Mouse (Mus musculus): ENCODE measurements around the gene Mzf1. TPM values are rescaled to one million over a fixed set of nuclear protein-coding genes. Genes with fewer than 3 reads are reported as not detected.

Gene Mzf1
- polyA plus RNA-seq, 1 experiment from 2014 or later: 6.4 TPM

- peaks cover 26% of the 10 kb centered on the region for H3K36me3 ChIP-seq (replicated peaks; ENCODE audit: control insufficient read depth, insufficient read depth)
- H3K27ac ChIP-seq: peak overlapping the region; percentile 93
- H3K4me1 ChIP-seq (replicated peaks; ENCODE audit: control insufficient read depth, insufficient read depth, low read length): peaks cover 15% of the 10 kb centered on the region
- H3K4me2 ChIP-seq (replicated peaks): peak overlapping the region; percentile 60
- H3K9me3 ChIP-seq (ENCODE audit: control insufficient read depth, low read length): no peaks in the 10 kb centered on the region
- H3K4me3 ChIP-seq (replicated peaks; ENCODE audit: low read length): peak overlapping the region; percentile 58
- DNase-seq (ENCODE audit: low spot score): peak; percentile 97
- peak; percentile 90 for ATAC-seq (ENCODE audit: low FRiP score)
- H3K27me3 ChIP-seq (ENCODE audit: control insufficient read depth, insufficient read depth, low read length): no peaks in the 10 kb centered on the region
- H3K9ac ChIP-seq: peak overlapping the region; percentile 80
- WGBS: under 1% methylated on average over 42 of the region's 42 CpGs
Measured at GRCm38 (mm10) chr7:13009143-13010004, 45.2 kb downstream of the Mzf1 start.

DNA sequence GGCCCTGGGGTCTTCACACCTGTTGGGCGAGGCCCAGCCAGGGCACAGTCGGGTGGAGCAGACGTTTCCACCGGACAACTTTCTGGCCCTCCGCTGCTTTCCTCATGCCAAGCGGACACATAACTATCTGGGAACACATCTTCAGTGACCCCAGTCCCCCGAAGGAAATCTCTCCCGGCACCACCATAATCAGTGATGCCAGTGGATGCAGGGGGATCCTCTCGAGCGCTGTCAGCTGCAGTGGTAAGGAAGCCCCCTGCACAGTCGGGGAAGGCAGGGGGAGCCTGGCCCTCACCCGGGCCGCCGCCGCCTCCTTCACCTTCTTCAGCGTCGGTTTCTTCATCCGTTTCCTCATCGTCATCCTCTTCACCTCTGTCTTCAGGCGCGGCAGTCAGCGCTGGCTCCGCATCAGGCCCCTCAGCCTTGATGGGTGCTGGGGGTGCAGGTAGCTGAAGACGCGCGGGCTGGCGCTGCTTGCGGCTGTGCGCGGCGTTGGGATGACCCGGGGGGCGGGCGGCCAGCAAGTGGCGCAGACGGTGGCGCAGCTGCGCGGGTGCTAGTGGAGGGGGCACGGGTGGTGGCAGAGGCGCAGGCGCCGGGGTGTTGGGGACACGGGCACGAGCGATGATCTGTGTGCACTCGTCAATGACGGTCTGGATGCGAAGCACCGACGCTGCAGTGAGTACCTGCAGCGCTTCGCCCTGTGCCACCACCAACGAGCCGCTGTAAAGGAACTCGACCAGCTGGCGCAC is 47.0 kb downstream of the Mzf1 start:
- H3K9me3 ChIP-seq (ENCODE audit: control insufficient read depth, low read length): no peaks in the 10 kb centered on the region
- peaks cover 38% of the 10 kb centered on the region for H3K36me3 ChIP-seq (replicated peaks; ENCODE audit: control insufficient read depth, insufficient read depth)
- ATAC-seq (ENCODE audit: low FRiP score) (no peak), DNase-seq (ENCODE audit: low spot score) (no peak)
- peaks cover 15% of the 10 kb centered on the region for H3K4me1 ChIP-seq (replicated peaks; ENCODE audit: control insufficient read depth, insufficient read depth, low read length)
- 38% methylated on average over 57 of the region's 57 CpGs for WGBS
- no peaks in the 10 kb centered on the region for H3K27me3 ChIP-seq (ENCODE audit: control insufficient read depth, insufficient read depth, low read length)
- peak overlapping the region; percentile 60 for H3K4me2 ChIP-seq (replicated peaks)
- peak overlapping the region; percentile 80; the same call in 1 of the 2 replicates for H3K9ac ChIP-seq
- no peak overlapping the region for H3K27ac ChIP-seq
- peak overlapping the region; percentile 14 for H3K4me3 ChIP-seq (replicated peaks; ENCODE audit: low read length)

DNA sequence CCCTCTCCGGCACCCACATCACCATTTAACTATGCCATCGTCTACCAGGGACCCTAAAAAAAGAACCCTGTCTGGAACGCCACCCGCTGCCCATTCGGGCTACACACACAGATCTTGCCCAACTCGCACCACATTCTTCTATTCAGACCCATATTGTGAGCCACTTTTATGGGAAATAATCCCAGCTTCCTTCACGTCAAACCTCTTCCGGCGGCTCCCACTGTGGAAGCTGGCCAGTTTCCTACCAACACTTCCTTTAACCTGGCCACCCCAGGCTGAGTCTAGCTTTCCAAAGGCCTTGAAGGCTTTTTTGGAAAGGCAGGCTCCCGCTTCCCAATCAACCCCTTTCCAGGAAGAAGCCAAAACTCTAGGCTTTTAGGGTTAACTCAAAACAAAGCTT is 48.0 kb downstream of the Mzf1 start:
- ATAC-seq (ENCODE audit: low FRiP score) (no peak), DNase-seq (ENCODE audit: low spot score) (no peak)
- Histone ChIP-seq H3K36me3 (replicated peaks; ENCODE audit: control insufficient read depth, insufficient read depth) (peaks cover 38% of the 10 kb centered on the region), H3K9me3 (ENCODE audit: control insufficient read depth, low read length) (no peaks in the 10 kb centered on the region), H3K4me1 (replicated peaks; ENCODE audit: control insufficient read depth, insufficient read depth, low read length) (peaks cover 15% of the 10 kb centered on the region), H3K27ac (no peak overlapping the region), H3K4me2 (replicated peaks) (no peak overlapping the region), H3K27me3 (ENCODE audit: control insufficient read depth, insufficient read depth, low read length) (no peaks in the 10 kb centered on the region), H3K9ac (no peak overlapping the region), H3K4me3 (replicated peaks; ENCODE audit: low read length) (no peak overlapping the region)
- WGBS: 85% methylated on average over 10 of the region's 10 CpGs

DNA sequence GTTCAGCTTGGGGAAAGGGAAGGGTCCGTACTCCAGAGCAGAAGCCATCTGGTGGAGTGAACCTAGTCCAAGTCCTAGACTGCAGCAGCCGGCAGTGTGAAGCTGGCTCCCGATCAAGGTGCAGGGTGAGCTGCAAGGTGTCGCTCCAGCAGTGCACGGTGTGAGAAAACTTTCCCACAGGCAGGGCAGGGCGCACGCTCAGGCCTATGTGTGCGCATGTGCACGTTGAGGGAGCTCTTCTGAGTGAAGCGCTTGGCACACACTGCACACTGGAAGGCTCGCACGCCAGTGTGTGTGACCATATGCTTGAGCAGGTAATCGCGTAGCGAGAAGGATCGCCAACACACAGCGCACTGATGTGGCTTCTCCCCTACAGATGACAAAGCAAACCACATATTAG is 48.6 kb downstream of the Mzf1 start:
- no peak for ATAC-seq (ENCODE audit: low FRiP score)
- H3K9ac ChIP-seq: no peak overlapping the region
- H3K27ac ChIP-seq: no peak overlapping the region
- peaks cover 15% of the 10 kb centered on the region for H3K4me1 ChIP-seq (replicated peaks; ENCODE audit: control insufficient read depth, insufficient read depth, low read length)
- DNase-seq (ENCODE audit: low spot score): no peak
- no peaks in the 10 kb centered on the region for H3K9me3 ChIP-seq (ENCODE audit: control insufficient read depth, low read length)
- H3K4me2 ChIP-seq (replicated peaks): no peak overlapping the region
- WGBS: 91% methylated on average over 17 of the region's 17 CpGs
- H3K4me3 ChIP-seq (replicated peaks; ENCODE audit: low read length): no peak overlapping the region
- no peaks in the 10 kb centered on the region for H3K27me3 ChIP-seq (ENCODE audit: control insufficient read depth, insufficient read depth, low read length)
- peaks cover 38% of the 10 kb centered on the region for H3K36me3 ChIP-seq (replicated peaks; ENCODE audit: control insufficient read depth, insufficient read depth)

- Histone ChIP-seq H3K4me3 (replicated peaks; ENCODE audit: low read length) (no peak overlapping the region), H3K9ac (no peak overlapping the region), H3K36me3 (replicated peaks; ENCODE audit: control insufficient read depth, insufficient read depth) (peaks cover 38% of the 10 kb centered on the region), H3K4me2 (replicated peaks) (no peak overlapping the region), H3K27me3 (ENCODE audit: control insufficient read depth, insufficient read depth, low read length) (no peaks in the 10 kb centered on the region), H3K27ac (no peak overlapping the region), H3K9me3 (ENCODE audit: control insufficient read depth, low read length) (no peaks in the 10 kb centered on the region), H3K4me1 (replicated peaks; ENCODE audit: control insufficient read depth, insufficient read depth, low read length) (peaks cover 10% of the 10 kb centered on the region; the same call in 1 of the 2 replicates)
- 80% methylated on average over 5 of the region's 5 CpGs for WGBS
- DNase-seq (ENCODE audit: low spot score) (no peak), ATAC-seq (ENCODE audit: low FRiP score) (no peak)
Measured at GRCm38 (mm10) chr7:13003380-13003779, 51.2 kb downstream of the Mzf1 start.

- ATAC-seq (ENCODE audit: low FRiP score) (no peak), DNase-seq (ENCODE audit: low spot score) (no peak)
- peaks cover 32% of the 10 kb centered on the region for H3K36me3 ChIP-seq (replicated peaks; ENCODE audit: control insufficient read depth, insufficient read depth)
- H3K27me3 ChIP-seq (ENCODE audit: control insufficient read depth, insufficient read depth, low read length): no peaks in the 10 kb centered on the region
- H3K4me2 ChIP-seq (replicated peaks): no peak overlapping the region
- no peak overlapping the region for H3K4me3 ChIP-seq (replicated peaks; ENCODE audit: low read length)
- no peaks in the 10 kb centered on the region for H3K9me3 ChIP-seq (ENCODE audit: control insufficient read depth, low read length)
- no peak overlapping the region for H3K27ac ChIP-seq
- H3K4me1 ChIP-seq (replicated peaks; ENCODE audit: control insufficient read depth, insufficient read depth, low read length): no peaks in the 10 kb centered on the region
- H3K9ac ChIP-seq: no peak overlapping the region
- WGBS: 92% methylated on average over 1 of the region's 1 CpGs
Measured at GRCm38 (mm10) chr7:13001584-13001983, 53.0 kb downstream of the Mzf1 start.

- H3K9ac ChIP-seq: no peak within 1 kb of the TSS
- ATAC-seq (ENCODE audit: low FRiP score) (no peak), DNase-seq (ENCODE audit: low spot score) (no peak)
- WGBS: 85% methylated on average over 3 of the region's 3 CpGs
- no peak within 1 kb of the TSS for H3K4me2 ChIP-seq (replicated peaks)
- H3K4me1 ChIP-seq (replicated peaks; ENCODE audit: control insufficient read depth, insufficient read depth, low read length): no peaks in the 10 kb centered on the region
- H3K4me3 ChIP-seq (replicated peaks; ENCODE audit: low read length): no peak within 1 kb of the TSS
- H3K36me3 ChIP-seq (replicated peaks; ENCODE audit: control insufficient read depth, insufficient read depth): peaks cover 7% of the 10 kb centered on the region
- H3K27ac ChIP-seq: no peak within 1 kb of the TSS
- no peaks in the 10 kb centered on the region for H3K9me3 ChIP-seq (ENCODE audit: control insufficient read depth, low read length)
- no peaks in the 10 kb centered on the region for H3K27me3 ChIP-seq (ENCODE audit: control insufficient read depth, insufficient read depth, low read length)
Measured at GRCm38 (mm10) chr7:12998851-12999250, 55.7 kb downstream of the Mzf1 start, which contains the start of gene Trim28. Gene Trim28 (plus strand): TSS chr7:12999114.

DNA sequence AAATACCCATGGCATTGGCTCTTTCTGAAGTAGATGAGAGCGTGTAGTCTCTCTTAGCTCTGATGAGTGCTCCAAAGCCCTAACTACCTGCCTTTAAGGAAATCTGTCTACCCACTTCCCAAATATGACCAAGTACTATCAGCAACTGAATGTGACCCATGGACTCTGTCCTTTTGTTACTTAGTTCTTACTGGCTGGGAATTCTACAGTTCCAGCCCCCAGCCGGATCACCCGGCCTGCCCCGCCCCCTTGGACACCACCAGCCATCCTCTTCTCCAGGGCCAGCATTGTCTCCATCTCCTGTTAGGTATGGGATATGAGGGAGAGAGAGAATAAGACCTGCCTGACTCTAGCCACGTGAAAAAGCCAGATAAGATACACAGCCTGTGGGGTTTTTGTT is 56.5 kb downstream of the Mzf1 start, which contains the start of gene Slc27a5:
Gene Slc27a5, minus strand, starts transcription at position 140 of the 400 bp plus-strand sequence.
- 79% methylated on average over 5 of the region's 5 CpGs for WGBS
- Histone ChIP-seq H3K27me3 (ENCODE audit: control insufficient read depth, insufficient read depth, low read length) (no peaks in the 10 kb centered on the region), H3K4me3 (replicated peaks; ENCODE audit: low read length) (no peak within 1 kb of the TSS), H3K36me3 (replicated peaks; ENCODE audit: control insufficient read depth, insufficient read depth) (no peaks in the 10 kb centered on the region), H3K4me2 (replicated peaks) (no peak within 1 kb of the TSS), H3K9ac (no peak within 1 kb of the TSS), H3K4me1 (replicated peaks; ENCODE audit: control insufficient read depth, insufficient read depth, low read length) (no peaks in the 10 kb centered on the region), H3K9me3 (ENCODE audit: control insufficient read depth, low read length) (no peaks in the 10 kb centered on the region), H3K27ac (no peak within 1 kb of the TSS)
- no peak for ATAC-seq (ENCODE audit: low FRiP score)
- no peak for DNase-seq (ENCODE audit: low spot score)

DNA sequence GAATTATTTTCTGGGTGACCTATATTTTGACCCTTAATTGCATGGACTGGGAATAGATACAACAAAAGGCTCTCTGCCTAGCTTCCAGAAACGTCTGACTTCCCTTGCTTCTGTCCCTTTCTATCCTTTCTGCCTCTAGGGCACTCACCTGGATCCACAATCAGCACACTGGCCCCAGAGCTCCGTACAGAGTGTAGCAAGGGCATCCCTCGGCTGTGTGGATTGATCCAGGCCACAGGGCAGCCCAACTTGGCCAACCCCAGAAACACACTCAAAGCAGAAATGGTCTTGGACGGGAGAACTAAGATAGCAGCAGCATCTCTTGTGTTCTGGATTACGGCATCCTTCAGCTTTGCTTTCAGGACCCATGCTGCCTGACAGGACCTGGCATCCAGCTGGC is 57.3 kb downstream of the Mzf1 start:
- Histone ChIP-seq H3K27ac (no peak overlapping the region), H3K27me3 (ENCODE audit: control insufficient read depth, insufficient read depth, low read length) (no peaks in the 10 kb centered on the region), H3K9ac (no peak overlapping the region), H3K4me2 (replicated peaks) (no peak overlapping the region), H3K36me3 (replicated peaks; ENCODE audit: control insufficient read depth, insufficient read depth) (no peaks in the 10 kb centered on the region), H3K4me3 (replicated peaks; ENCODE audit: low read length) (no peak overlapping the region), H3K4me1 (replicated peaks; ENCODE audit: control insufficient read depth, insufficient read depth, low read length) (no peaks in the 10 kb centered on the region), H3K9me3 (ENCODE audit: control insufficient read depth, low read length) (no peaks in the 10 kb centered on the region)
- WGBS: 60% methylated on average over 5 of the region's 5 CpGs
- no peak for ATAC-seq (ENCODE audit: low FRiP score)
- DNase-seq (ENCODE audit: low spot score): no peak
